Mouse (Mus musculus) frontal cortex, postnatal 10 days (tissue): ENCODE measurements around the gene Fzd5.

Experiments used
- DNase-seq, 2 experiments: peaks; one replicate each; pipeline ENCODE4 v3.0.0; 2022; ENCODE audit warnings: low spot score in 2 of 2, mixed read lengths in 1 of 2

Gene Fzd5

GRCm38 (mm10) chr1:64684440-64684839 is 53.1 kb downstream of the Fzd5 start:
- no peak for DNase-seq

- DNase-seq: no peak
These were observed 54.5 kb downstream of the Fzd5 start for GRCm38 (mm10) chr1:64683039-64683438.

GRCm38 (mm10) chr1:64681499-64681898 is 56.1 kb downstream of the Fzd5 start:
- DNase-seq: no peak
